Mouse (Mus musculus): ENCODE data around the gene Prom2. TPM values are rescaled to one million over a fixed set of nuclear protein-coding genes. Genes with fewer than 3 reads are reported as not detected.
A peak's percentile ranks its signal among the peaks of the same experiment; 100 is the strongest.

Gene Prom2
- polyA plus RNA-seq, 1 experiment from 2014 or later: 12.1 TPM

DNA sequence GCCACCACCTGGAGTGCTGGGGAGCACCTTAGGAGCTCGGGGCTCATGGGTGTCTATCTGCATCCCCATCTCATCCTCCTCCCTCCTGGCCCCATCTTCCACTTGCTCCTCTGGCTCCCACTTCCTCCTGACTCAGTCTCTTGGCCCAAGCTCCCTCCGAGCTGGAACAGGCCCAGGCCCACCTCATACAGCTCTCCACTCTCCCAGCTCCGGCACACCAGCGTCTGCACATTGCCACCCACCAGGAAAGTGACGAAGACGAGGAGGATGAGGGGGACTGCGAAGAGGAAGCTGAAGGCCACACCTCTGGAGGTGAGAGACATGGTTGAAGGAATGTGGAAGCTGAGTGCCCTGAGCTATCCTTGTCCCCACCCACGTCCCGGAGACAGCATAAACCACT is 5.9 kb downstream of the Prom2 start:
- Histone ChIP-seq H3K4me2 (replicated peaks; ENCODE audit: low read depth, low read length) (no peak overlapping the region), H3K4me3 (ENCODE audit: low read depth, low read length) (no peak overlapping the region), H3K9me3 (ENCODE audit: control insufficient read depth, low read depth, low read length) (no peaks in the 10 kb centered on the region), H3K36me3 (ENCODE audit: control insufficient read depth, insufficient read depth, low read length) (no peaks in the 10 kb centered on the region), H3K27me3 (ENCODE audit: control insufficient read depth, insufficient read depth, low read length) (peaks cover 6% of the 10 kb centered on the region), H3K27ac (ENCODE audit: low read length) (no peak overlapping the region), H3K9ac (replicated peaks; ENCODE audit: low read depth, low read length) (no peak overlapping the region), H3K4me1 (ENCODE audit: control insufficient read depth, insufficient read depth, low read length) (no peaks in the 10 kb centered on the region)
- 85% methylated on average over 9 of the region's 9 CpGs for WGBS
- no peak for ATAC-seq (ENCODE audit: insufficient number of reproducible peaks, insufficient read depth, low FRiP score, low read depth)

GRCm38 (mm10) chr2:127532379-127532778 is 8.9 kb downstream of the Prom2 start:
- no peak for ATAC-seq (ENCODE audit: insufficient number of reproducible peaks, insufficient read depth, low FRiP score, low read depth)
- Histone ChIP-seq H3K4me1 (ENCODE audit: control insufficient read depth, insufficient read depth, low read length) (no peaks in the 10 kb centered on the region), H3K36me3 (ENCODE audit: control insufficient read depth, insufficient read depth, low read length) (no peaks in the 10 kb centered on the region), H3K9me3 (ENCODE audit: control insufficient read depth, low read depth, low read length) (no peaks in the 10 kb centered on the region), H3K4me3 (ENCODE audit: low read depth, low read length) (no peak overlapping the region), H3K27ac (ENCODE audit: low read length) (no peak overlapping the region), H3K9ac (replicated peaks; ENCODE audit: low read depth, low read length) (no peak overlapping the region), H3K27me3 (ENCODE audit: control insufficient read depth, insufficient read depth, low read length) (no peaks in the 10 kb centered on the region), H3K4me2 (replicated peaks; ENCODE audit: low read depth, low read length) (no peak overlapping the region)
- WGBS: 9% methylated on average over 9 of the region's 9 CpGs

- Histone ChIP-seq H3K27ac (ENCODE audit: low read length) (no peak overlapping the region), H3K4me1 (ENCODE audit: control insufficient read depth, insufficient read depth, low read length) (no peaks in the 10 kb centered on the region), H3K9me3 (ENCODE audit: control insufficient read depth, low read depth, low read length) (no peaks in the 10 kb centered on the region), H3K4me2 (replicated peaks; ENCODE audit: low read depth, low read length) (no peak overlapping the region), H3K4me3 (ENCODE audit: low read depth, low read length) (no peak overlapping the region), H3K9ac (replicated peaks; ENCODE audit: low read depth, low read length) (no peak overlapping the region), H3K27me3 (ENCODE audit: control insufficient read depth, insufficient read depth, low read length) (no peaks in the 10 kb centered on the region), H3K36me3 (ENCODE audit: control insufficient read depth, insufficient read depth, low read length) (no peaks in the 10 kb centered on the region)
- ATAC-seq (ENCODE audit: insufficient number of reproducible peaks, insufficient read depth, low FRiP score, low read depth): no peak
- 90% methylated on average over 2 of the region's 2 CpGs for WGBS
Measured at GRCm38 (mm10) chr2:127531592-127531991, 9.7 kb downstream of the Prom2 start.

DNA sequence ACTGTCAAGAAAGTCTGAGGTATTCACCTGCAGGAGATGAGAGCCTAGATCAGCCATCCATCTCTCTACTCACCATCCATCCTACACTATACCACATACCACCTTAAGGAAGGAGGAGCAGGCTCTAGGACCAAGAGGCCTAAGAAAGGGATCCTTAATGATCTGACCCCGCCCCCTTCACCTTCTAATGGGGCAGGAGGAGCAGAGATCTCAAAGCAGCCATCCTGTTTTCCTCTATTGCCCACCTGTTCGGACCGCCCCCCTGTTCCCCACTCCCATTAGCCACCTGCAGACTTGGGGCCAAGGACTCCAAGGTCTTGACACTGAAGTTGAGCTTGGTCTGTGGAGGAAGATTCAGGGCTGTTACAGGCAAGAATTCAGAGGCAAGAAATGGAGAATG is 10.8 kb downstream of the Prom2 start:
- WGBS: 67% methylated on average over 3 of the region's 3 CpGs
- no peak for ATAC-seq (ENCODE audit: insufficient number of reproducible peaks, insufficient read depth, low FRiP score, low read depth)
- Histone ChIP-seq H3K36me3 (ENCODE audit: control insufficient read depth, insufficient read depth, low read length) (no peaks in the 10 kb centered on the region), H3K4me3 (ENCODE audit: low read depth, low read length) (no peak overlapping the region), H3K9me3 (ENCODE audit: control insufficient read depth, low read depth, low read length) (no peaks in the 10 kb centered on the region), H3K27ac (ENCODE audit: low read length) (no peak overlapping the region), H3K9ac (replicated peaks; ENCODE audit: low read depth, low read length) (no peak overlapping the region), H3K4me2 (replicated peaks; ENCODE audit: low read depth, low read length) (no peak overlapping the region), H3K27me3 (ENCODE audit: control insufficient read depth, insufficient read depth, low read length) (no peaks in the 10 kb centered on the region), H3K4me1 (ENCODE audit: control insufficient read depth, insufficient read depth, low read length) (no peaks in the 10 kb centered on the region)

DNA sequence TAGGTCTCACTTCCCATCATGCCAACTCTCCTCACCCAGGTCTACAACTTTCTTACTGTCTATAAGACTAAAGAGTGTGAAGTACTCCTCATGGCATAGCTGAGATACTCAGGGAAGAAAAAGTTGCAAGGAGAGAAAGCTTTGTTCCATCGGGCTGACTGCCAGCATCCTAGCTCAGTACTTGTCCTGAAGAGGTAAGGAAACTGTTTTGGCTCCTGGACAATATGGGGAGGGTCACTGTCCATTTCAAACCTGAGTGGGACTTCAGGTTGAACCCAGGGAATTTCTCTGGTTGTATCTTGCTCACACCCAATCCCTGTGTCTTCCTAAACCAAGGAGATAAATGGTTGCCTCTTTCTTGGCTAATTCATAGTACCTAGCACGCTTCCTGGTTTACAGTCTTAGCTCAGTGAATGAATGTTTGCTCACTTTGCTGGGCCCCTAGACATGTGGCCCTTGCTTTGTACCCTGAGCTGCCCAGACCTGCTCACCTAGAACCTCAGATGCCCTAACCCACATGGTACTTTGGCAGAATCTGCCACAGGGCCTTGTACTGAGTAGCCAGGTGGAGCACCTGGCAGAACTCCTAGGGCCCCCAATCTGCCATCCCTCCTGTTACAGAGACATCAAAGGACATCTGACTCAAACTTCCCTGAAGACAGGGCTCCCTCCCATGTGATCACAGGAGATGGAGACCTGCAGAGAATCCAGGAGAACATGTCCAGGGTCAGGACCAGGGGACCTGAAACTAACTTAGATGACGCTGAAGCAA is 16.1 kb downstream of the Prom2 start:
- peaks cover 10% of the 10 kb centered on the region; the same call in 1 of the 2 replicates for H3K4me1 ChIP-seq (ENCODE audit: control insufficient read depth, insufficient read depth, low read length)
- no peak overlapping the region for H3K27ac ChIP-seq (ENCODE audit: low read length)
- ATAC-seq (ENCODE audit: insufficient number of reproducible peaks, insufficient read depth, low FRiP score, low read depth): no peak
- H3K9me3 ChIP-seq (ENCODE audit: control insufficient read depth, low read depth, low read length): no peaks in the 10 kb centered on the region
- H3K4me3 ChIP-seq (ENCODE audit: low read depth, low read length): no peak overlapping the region
- H3K4me2 ChIP-seq (replicated peaks; ENCODE audit: low read depth, low read length): no peak overlapping the region
- no peaks in the 10 kb centered on the region for H3K27me3 ChIP-seq (ENCODE audit: control insufficient read depth, insufficient read depth, low read length)
- H3K9ac ChIP-seq (replicated peaks; ENCODE audit: low read depth, low read length): no peak overlapping the region
- H3K36me3 ChIP-seq (ENCODE audit: control insufficient read depth, insufficient read depth, low read length): no peaks in the 10 kb centered on the region
- 71% methylated on average over 3 of the region's 3 CpGs for WGBS

DNA sequence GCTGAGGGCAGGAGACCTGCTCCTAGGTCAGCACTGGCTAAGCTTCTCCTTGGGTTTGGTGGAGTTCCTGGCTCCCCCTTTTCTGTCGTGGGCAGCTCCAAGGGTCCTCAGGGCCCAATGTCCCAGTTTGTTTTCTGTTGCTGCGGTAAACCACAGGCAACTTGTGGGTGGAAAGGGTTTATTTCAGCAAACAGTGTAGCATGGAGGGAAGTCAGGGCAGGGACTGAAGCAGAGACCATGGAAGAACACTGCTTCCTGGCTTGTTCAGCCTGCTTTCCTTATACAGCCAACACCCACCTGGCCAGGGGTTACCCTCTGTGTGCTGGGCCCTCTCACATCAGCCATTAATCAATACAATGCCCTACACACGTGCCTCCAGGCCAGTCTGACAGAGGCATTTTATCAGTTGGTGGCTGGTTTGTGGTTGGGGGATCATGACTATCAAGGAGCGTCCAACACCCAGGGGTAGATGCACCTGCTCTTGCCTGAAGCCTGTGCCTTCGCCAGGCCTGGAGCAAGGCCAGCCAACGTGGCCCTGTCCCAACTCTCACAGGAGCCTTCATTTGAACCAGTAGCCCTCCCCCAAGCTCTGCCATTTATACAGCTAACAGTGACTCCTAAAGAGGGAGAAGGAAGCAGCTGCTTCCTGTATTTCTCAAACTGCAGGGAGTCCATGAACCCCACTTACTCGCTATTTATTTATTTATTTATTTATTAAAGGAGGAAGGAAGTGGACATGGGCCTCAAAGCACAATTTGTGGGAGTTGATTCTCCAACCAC is 17.1 kb downstream of the Prom2 start:
- no peaks in the 10 kb centered on the region for H3K9me3 ChIP-seq (ENCODE audit: control insufficient read depth, low read depth, low read length)
- peaks cover 12% of the 10 kb centered on the region; the same call in 1 of the 2 replicates for H3K4me1 ChIP-seq (ENCODE audit: control insufficient read depth, insufficient read depth, low read length)
- WGBS: 54% methylated on average over 7 of the region's 7 CpGs
- H3K4me3 ChIP-seq (ENCODE audit: low read depth, low read length): no peak overlapping the region
- no peak for ATAC-seq (ENCODE audit: insufficient number of reproducible peaks, insufficient read depth, low FRiP score, low read depth)
- no peaks in the 10 kb centered on the region for H3K36me3 ChIP-seq (ENCODE audit: control insufficient read depth, insufficient read depth, low read length)
- no peak overlapping the region; the same call in 1 of the 2 replicates for H3K27ac ChIP-seq (ENCODE audit: low read length)
- no peaks in the 10 kb centered on the region for H3K27me3 ChIP-seq (ENCODE audit: control insufficient read depth, insufficient read depth, low read length)
- H3K9ac ChIP-seq (replicated peaks; ENCODE audit: low read depth, low read length): no peak overlapping the region
- H3K4me2 ChIP-seq (replicated peaks; ENCODE audit: low read depth, low read length): no peak overlapping the region

DNA sequence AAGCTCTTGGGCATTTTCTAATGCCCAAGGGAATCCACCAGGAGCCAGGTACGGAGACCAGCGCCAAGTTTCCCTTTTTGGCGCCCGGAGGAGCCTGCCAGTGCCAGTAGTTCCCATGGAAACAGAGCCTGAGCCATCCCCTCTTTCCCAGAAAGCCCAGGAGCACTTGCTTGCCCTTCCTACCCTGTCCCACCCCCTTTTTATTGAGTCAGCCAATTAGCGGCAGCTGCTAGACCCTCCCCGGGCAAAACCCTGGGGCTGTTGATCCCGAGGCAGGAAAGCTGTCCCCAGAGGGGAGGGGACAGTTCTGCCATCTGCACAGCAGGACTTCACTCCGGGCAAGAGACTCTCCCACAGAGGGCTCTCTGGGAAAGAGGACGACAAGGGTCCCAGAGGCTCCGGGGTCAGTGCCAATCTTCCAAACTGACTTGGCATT is 19.2 kb downstream of the Prom2 start, which contains the start of gene Kcnip3:
Kcnip3 (minus strand) TSS at position 89 of the 436 bp plus-strand sequence.
- 3% methylated on average over 10 of the region's 10 CpGs for WGBS
- Histone ChIP-seq H3K4me2 (replicated peaks; ENCODE audit: low read depth, low read length) (peak within 1 kb of the TSS; percentile 47), H3K36me3 (ENCODE audit: control insufficient read depth, insufficient read depth, low read length) (no peaks in the 10 kb centered on the region), H3K9me3 (ENCODE audit: control insufficient read depth, low read depth, low read length) (no peaks in the 10 kb centered on the region), H3K9ac (replicated peaks; ENCODE audit: low read depth, low read length) (no peak within 1 kb of the TSS), H3K4me1 (ENCODE audit: control insufficient read depth, insufficient read depth, low read length) (peaks cover 12% of the 10 kb centered on the region; the same call in 1 of the 2 replicates), H3K27me3 (ENCODE audit: control insufficient read depth, insufficient read depth, low read length) (no peaks in the 10 kb centered on the region), H3K27ac (ENCODE audit: low read length) (no peak within 1 kb of the TSS), H3K4me3 (ENCODE audit: low read depth, low read length) (peak within 1 kb of the TSS; percentile 13)
- ATAC-seq (ENCODE audit: insufficient number of reproducible peaks, insufficient read depth, low FRiP score, low read depth): peak; percentile 18; the same call in 1 of the 2 replicates

- peak; percentile 69 for ATAC-seq (ENCODE audit: insufficient number of reproducible peaks, insufficient read depth, low FRiP score, low read depth)
- H3K27me3 ChIP-seq (ENCODE audit: control insufficient read depth, insufficient read depth, low read length): no peaks in the 10 kb centered on the region
- H3K27ac ChIP-seq (ENCODE audit: low read length): no peak overlapping the region
- H3K9ac ChIP-seq (replicated peaks; ENCODE audit: low read depth, low read length): no peak overlapping the region
- H3K4me1 ChIP-seq (ENCODE audit: control insufficient read depth, insufficient read depth, low read length): peaks cover 12% of the 10 kb centered on the region; the same call in 1 of the 2 replicates
- H3K36me3 ChIP-seq (ENCODE audit: control insufficient read depth, insufficient read depth, low read length): no peaks in the 10 kb centered on the region
- peak overlapping the region; percentile 47 for H3K4me2 ChIP-seq (replicated peaks; ENCODE audit: low read depth, low read length)
- H3K4me3 ChIP-seq (ENCODE audit: low read depth, low read length): peak overlapping the region; percentile 13
- no peaks in the 10 kb centered on the region for H3K9me3 ChIP-seq (ENCODE audit: control insufficient read depth, low read depth, low read length)
- WGBS: 1% methylated on average over 18 of the region's 18 CpGs
Measured at GRCm38 (mm10) chr2:127521172-127522005, 19.9 kb downstream of the Prom2 start.

Measured in stomach, embryonic 14.5 days (tissue).